Mouse (Mus musculus) hindbrain, postnatal 0 days (tissue): ENCODE measurements at regions not wholly inside any gene's neighbourhood (a gene's known extent, or its start where the extent isn't known, plus 50 kb on each side); places are given as distances from the start of the nearest gene placed in this dataset.
A peak's percentile ranks its signal among the peaks of the same experiment; 100 is the strongest.

Experiments used
- ATAC-seq: fragments of 200-750 bp; cut with Nextera tagmentation; 2 replicates; pipeline ENCODE4 v1.8.0; 2017; ENCODE audit warnings: mild to moderate bottlenecking, moderate TSS enrichment, moderate library complexity
- DNase-seq: peaks from one replicate; pipeline ENCODE4 v3.0.0-alpha.2; 2015; ENCODE audit warnings: low spot score
- H3K27ac ChIP-seq: fragments of 300-500 bp; sonication (generic); 2 replicates; pipeline ENCODE4 v1.5.1; 2014; ENCODE audit warnings: mild to moderate bottlenecking
- H3K27me3 ChIP-seq: fragments of 300-500 bp; sonication (generic); 2 replicates; pipeline ENCODE4 v1.6.1; 2014; ENCODE audit warnings: low read length, mixed read lengths; ENCODE audit not compliant: insufficient read depth
- H3K36me3 ChIP-seq: fragments of 300-500 bp; sonication (generic); 2 replicates; pipeline ENCODE4 v1.6.1; 2014; ENCODE audit warnings: low read length, mixed read lengths; ENCODE audit not compliant: insufficient read depth
- H3K4me1 ChIP-seq: fragments of 300-500 bp; sonication (generic); 2 replicates; pipeline ENCODE4 v1.6.1; 2014; ENCODE audit warnings: antibody characterized with exemption, low read length, mixed read lengths; ENCODE audit not compliant: insufficient read depth
- H3K4me2 ChIP-seq: fragments of 300-500 bp; sonication (generic); 2 replicates; pipeline ENCODE4 v1.6.1; 2014; ENCODE audit warnings: low read depth, mild to moderate bottlenecking, low read length, moderate library complexity, mixed read lengths
- H3K4me3 ChIP-seq: fragments of 300-500 bp; sonication (generic); 2 replicates; pipeline ENCODE4 v1.5.1; 2014; ENCODE audit warnings: low read length
- H3K9ac ChIP-seq: fragments of 300-500 bp; sonication (generic); replicated peaks from 2 replicates; pipeline ENCODE4 v1.6.1; 2014; ENCODE audit warnings: mild to moderate bottlenecking, low read length, moderate library complexity, mixed read lengths
- H3K9me3 ChIP-seq: fragments of 300-500 bp; sonication (generic); 2 replicates; pipeline ENCODE4 v1.6.1; 2016; ENCODE audit warnings: low read length, mixed read lengths
- CTCF ChIP-seq: IDR thresholded peaks from 2 replicates; pipeline ENCODE4 v1.5.1; 2016; ENCODE audit warnings: antibody characterized with exemption, control low read depth, low read depth
- WGBS: fragments of 180-500 bp; shearing (Covaris S2); extraction: QIAGEN DNeasy Blood & Tissue Kit; methylation state at CpG from one replicate; pipeline ENCODE4 v1.1.7; 2014; 5-methylcytosine and 5-hydroxymethylcytosine counted together

GRCm38 (mm10) chr16:29883252-29883992 is 180.8 kb upstream of the Hes1 start:
- peak; percentile 19 for DNase-seq
- no peaks in the 10 kb centered on the region for H3K36me3 ChIP-seq
- no peak overlapping the region for H3K27ac ChIP-seq
- no peak overlapping the region for H3K4me3 ChIP-seq
- H3K27me3 ChIP-seq: no peaks in the 10 kb centered on the region
- H3K9ac ChIP-seq: no peak overlapping the region
- peak; percentile 32; the same call in 1 of the 2 replicates for ATAC-seq
- H3K4me1 ChIP-seq: peaks cover 16% of the 10 kb centered on the region
- H3K9me3 ChIP-seq: no peaks in the 10 kb centered on the region
- TF ChIP-seq CTCF: no peak
- H3K4me2 ChIP-seq: no peak overlapping the region
- WGBS: 19% methylated on average over 10 of the region's 10 CpGs

DNA sequence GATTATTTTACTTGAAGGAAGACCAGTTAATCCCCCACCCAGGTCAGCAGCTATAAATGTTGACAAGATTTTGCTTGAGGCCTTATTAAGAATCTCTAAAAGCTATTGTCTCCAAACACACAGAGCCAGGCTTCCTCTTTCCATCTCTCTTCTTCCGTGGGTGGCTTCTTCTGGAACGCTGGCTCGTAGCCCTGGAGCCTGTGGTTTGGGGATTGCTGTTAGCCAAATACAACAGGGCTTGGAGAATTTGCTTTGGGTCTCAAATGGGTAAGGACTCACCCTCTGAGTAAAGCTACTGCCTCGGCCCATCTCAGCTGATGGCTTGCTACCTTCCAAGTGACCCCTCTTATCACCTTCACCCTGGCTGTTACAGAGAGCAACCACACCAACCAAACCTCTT is 179.3 kb upstream of the Hes1 start:
- ATAC-seq (no peak), DNase-seq (no peak)
- Histone ChIP-seq H3K27me3 (no peaks in the 10 kb centered on the region), H3K27ac (no peak overlapping the region), H3K36me3 (no peaks in the 10 kb centered on the region), H3K4me2 (no peak overlapping the region), H3K4me1 (peaks cover 16% of the 10 kb centered on the region), H3K9ac (no peak overlapping the region), H3K9me3 (no peaks in the 10 kb centered on the region), H3K4me3 (no peak overlapping the region)
- 51% methylated on average over 4 of the region's 4 CpGs for WGBS
- TF ChIP-seq CTCF: no peak

GRCm38 (mm10) chr16:29886755-29887154 is 177.4 kb upstream of the Hes1 start:
- no peak overlapping the region for H3K4me2 ChIP-seq
- ATAC-seq (no peak), DNase-seq (no peak)
- H3K36me3 ChIP-seq: no peaks in the 10 kb centered on the region
- H3K9ac ChIP-seq: no peak overlapping the region
- H3K9me3 ChIP-seq: no peaks in the 10 kb centered on the region
- H3K27me3 ChIP-seq: no peaks in the 10 kb centered on the region
- WGBS: 79% methylated on average over 4 of the region's 4 CpGs
- H3K4me3 ChIP-seq: no peak overlapping the region
- no peak for TF ChIP-seq CTCF
- H3K4me1 ChIP-seq: peaks cover 16% of the 10 kb centered on the region
- no peak overlapping the region for H3K27ac ChIP-seq

DNA sequence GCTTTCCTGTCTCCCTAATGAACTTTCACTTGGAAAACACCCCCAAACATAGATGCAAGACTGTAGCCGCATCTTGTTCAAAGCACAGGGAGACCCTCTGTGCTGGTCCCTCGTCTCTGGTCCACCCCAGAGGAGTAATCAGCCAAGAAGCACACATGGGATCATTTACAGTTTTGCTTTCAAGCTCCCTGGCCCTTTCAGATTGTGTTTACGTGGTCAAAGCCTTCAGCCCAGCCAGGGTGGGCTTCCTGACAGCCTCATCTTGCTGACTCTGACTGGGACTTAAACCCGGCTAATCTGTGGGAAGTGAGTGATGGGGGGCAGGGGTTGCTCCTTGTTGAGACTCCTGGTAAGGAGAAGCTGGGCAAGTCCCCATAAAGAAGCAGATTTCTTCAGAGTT is 174.8 kb upstream of the Hes1 start:
- Histone ChIP-seq H3K27ac (no peak overlapping the region), H3K4me1 (peaks cover 4% of the 10 kb centered on the region; the same call in 1 of the 2 replicates), H3K9me3 (no peaks in the 10 kb centered on the region), H3K9ac (no peak overlapping the region), H3K4me2 (no peak overlapping the region), H3K4me3 (no peak overlapping the region), H3K36me3 (no peaks in the 10 kb centered on the region), H3K27me3 (no peaks in the 10 kb centered on the region)
- TF ChIP-seq CTCF: no peak
- WGBS: 57% methylated on average over 4 of the region's 4 CpGs
- ATAC-seq (no peak), DNase-seq (no peak)

GRCm38 (mm10) chr16:29891472-29891871 is 172.7 kb upstream of the Hes1 start:
- Histone ChIP-seq H3K36me3 (no peaks in the 10 kb centered on the region), H3K27ac (no peak overlapping the region), H3K27me3 (no peaks in the 10 kb centered on the region), H3K4me2 (no peak overlapping the region), H3K9ac (no peak overlapping the region), H3K4me1 (peaks cover 8% of the 10 kb centered on the region; the same call in 1 of the 2 replicates), H3K4me3 (no peak overlapping the region), H3K9me3 (no peaks in the 10 kb centered on the region)
- no peak for TF ChIP-seq CTCF
- DNase-seq (no peak), ATAC-seq (no peak)
- 59% methylated on average over 7 of the region's 7 CpGs for WGBS

- peak overlapping the region; percentile 30 for H3K4me2 ChIP-seq
- H3K4me1 ChIP-seq: peaks cover 8% of the 10 kb centered on the region; the same call in 1 of the 2 replicates
- no peaks in the 10 kb centered on the region for H3K36me3 ChIP-seq
- H3K9me3 ChIP-seq: no peaks in the 10 kb centered on the region
- peak; percentile 65 for DNase-seq
- no peak overlapping the region for H3K9ac ChIP-seq
- no peak for TF ChIP-seq CTCF
- WGBS: 16% methylated on average over 21 of the region's 21 CpGs
- H3K27ac ChIP-seq: peak overlapping the region; percentile 66
- no peaks in the 10 kb centered on the region for H3K27me3 ChIP-seq
- no peak overlapping the region for H3K4me3 ChIP-seq
- ATAC-seq: peak; percentile 93
Measured at GRCm38 (mm10) chr16:29893871-29894828, 170.0 kb upstream of the Hes1 start.
